Mouse (Mus musculus): ENCODE measurements around the gene Rsc1a1. TPM values are rescaled to one million over a fixed set of nuclear protein-coding genes. Genes with fewer than 3 reads are reported as not detected.

The Rsc1a1 gene
- polyA plus RNA-seq, 1 experiment from 2014 or later: 0.82 TPM

- Histone ChIP-seq H3K4me3 (no peak overlapping the region), H3K4me1 (replicated peaks) (peaks cover under 1% of the 10 kb centered on the region; the same call in 1 of the 2 replicates), H3K4me2 (no peak overlapping the region), H3K9ac (no peak overlapping the region), H3K27ac (ENCODE audit: poor library complexity, severe bottlenecking) (no peak overlapping the region), H3K9me3 (replicated peaks) (no peaks in the 10 kb centered on the region), H3K27me3 (replicated peaks) (no peaks in the 10 kb centered on the region), H3K36me3 (no peaks in the 10 kb centered on the region)
- WGBS: 84% methylated on average over 18 of the region's 18 CpGs
- no peak for ATAC-seq (ENCODE audit: insufficient number of reproducible peaks, low FRiP score)
Measured at GRCm38 (mm10) chr4:141669898-141670712, 15.3 kb downstream of the Rsc1a1 start.

- H3K9me3 ChIP-seq (replicated peaks): no peaks in the 10 kb centered on the region
- no peaks in the 10 kb centered on the region for H3K27me3 ChIP-seq (replicated peaks)
- H3K4me3 ChIP-seq: peak within 1 kb of the TSS; percentile 76
- ATAC-seq (ENCODE audit: insufficient number of reproducible peaks, low FRiP score): peak; percentile 31; the same call in 1 of the 2 replicates
- WGBS: 57% methylated on average over 8 of the region's 8 CpGs
- H3K36me3 ChIP-seq: peaks cover 17% of the 10 kb centered on the region
- H3K27ac ChIP-seq (ENCODE audit: poor library complexity, severe bottlenecking): peak within 1 kb of the TSS; percentile 87
- H3K9ac ChIP-seq: peak within 1 kb of the TSS; percentile 90
- H3K4me1 ChIP-seq (replicated peaks): peaks cover 21% of the 10 kb centered on the region
- peak within 1 kb of the TSS; percentile 94 for H3K4me2 ChIP-seq
Measured at GRCm38 (mm10) chr4:141664799-141665198, 20.6 kb downstream of the Rsc1a1 start, which contains the start of gene Plekhm2. TSS of gene Plekhm2 (minus strand) at chr4:141664899.

GRCm38 (mm10) chr4:141664011-141664745 lies 21.2 kb downstream of the Rsc1a1 start:
- Histone ChIP-seq H3K9me3 (replicated peaks) (no peaks in the 10 kb centered on the region), H3K9ac (peak overlapping the region; percentile 90), H3K27ac (ENCODE audit: poor library complexity, severe bottlenecking) (peak overlapping the region; percentile 87), H3K27me3 (replicated peaks) (no peaks in the 10 kb centered on the region), H3K4me2 (peak overlapping the region; percentile 94), H3K36me3 (peaks cover 21% of the 10 kb centered on the region), H3K4me3 (peak overlapping the region; percentile 76), H3K4me1 (replicated peaks) (peaks cover 21% of the 10 kb centered on the region)
- ATAC-seq (ENCODE audit: insufficient number of reproducible peaks, low FRiP score): peak; percentile 85
- 2% methylated on average over 60 of the region's 60 CpGs for WGBS

- Histone ChIP-seq H3K27me3 (replicated peaks) (no peaks in the 10 kb centered on the region), H3K27ac (ENCODE audit: poor library complexity, severe bottlenecking) (peak overlapping the region; percentile 87), H3K4me2 (peak overlapping the region; percentile 94), H3K4me1 (replicated peaks) (peaks cover 29% of the 10 kb centered on the region), H3K4me3 (peak overlapping the region; percentile 76), H3K36me3 (peaks cover 30% of the 10 kb centered on the region), H3K9ac (peak overlapping the region; percentile 90), H3K9me3 (replicated peaks) (no peaks in the 10 kb centered on the region)
- 4% methylated on average over 47 of the region's 47 CpGs for WGBS
- ATAC-seq (ENCODE audit: insufficient number of reproducible peaks, low FRiP score): peak; percentile 30
Measured at GRCm38 (mm10) chr4:141663122-141663931, 22.1 kb downstream of the Rsc1a1 start.

- H3K27ac ChIP-seq (ENCODE audit: poor library complexity, severe bottlenecking): no peak overlapping the region
Measured at GRCm38 (mm10) chr4:141660884-141661283, 24.5 kb downstream of the Rsc1a1 start.

GRCm38 (mm10) chr4:141659739-141660138 lies 25.7 kb downstream of the Rsc1a1 start:
- ATAC-seq (ENCODE audit: insufficient number of reproducible peaks, low FRiP score): no peak
- H3K9me3 ChIP-seq (replicated peaks): no peaks in the 10 kb centered on the region
- WGBS: 71% methylated on average over 4 of the region's 4 CpGs
- peaks cover 46% of the 10 kb centered on the region for H3K4me1 ChIP-seq (replicated peaks)
- no peaks in the 10 kb centered on the region for H3K27me3 ChIP-seq (replicated peaks)
- no peak overlapping the region for H3K4me2 ChIP-seq
- no peak overlapping the region for H3K9ac ChIP-seq
- no peak overlapping the region for H3K27ac ChIP-seq (ENCODE audit: poor library complexity, severe bottlenecking)
- no peak overlapping the region for H3K4me3 ChIP-seq
- peaks cover 38% of the 10 kb centered on the region for H3K36me3 ChIP-seq

More at GRCm38 (mm10) chr4:141660884-141661283, 24.5 kb downstream of the Rsc1a1 start:
- 87% methylated on average over 11 of the region's 11 CpGs for WGBS
- Histone ChIP-seq H3K36me3 (peaks cover 38% of the 10 kb centered on the region), H3K4me1 (replicated peaks) (peaks cover 47% of the 10 kb centered on the region), H3K4me2 (no peak overlapping the region), H3K9me3 (replicated peaks) (no peaks in the 10 kb centered on the region), H3K27me3 (replicated peaks) (no peaks in the 10 kb centered on the region), H3K9ac (no peak overlapping the region; the same call in 1 of the 2 replicates), H3K4me3 (no peak overlapping the region)
- ATAC-seq (ENCODE audit: insufficient number of reproducible peaks, low FRiP score): no peak

GRCm38 (mm10) chr4:141658846-141659484 lies 26.4 kb downstream of the Rsc1a1 start:
- Histone ChIP-seq H3K4me1 (replicated peaks) (peaks cover 47% of the 10 kb centered on the region), H3K4me2 (no peak overlapping the region), H3K27ac (ENCODE audit: poor library complexity, severe bottlenecking) (no peak overlapping the region), H3K9ac (no peak overlapping the region; the same call in 1 of the 2 replicates), H3K9me3 (replicated peaks) (no peaks in the 10 kb centered on the region), H3K4me3 (no peak overlapping the region), H3K27me3 (replicated peaks) (no peaks in the 10 kb centered on the region), H3K36me3 (peaks cover 42% of the 10 kb centered on the region)
- no peak for ATAC-seq (ENCODE audit: insufficient number of reproducible peaks, low FRiP score)
- WGBS: 89% methylated on average over 6 of the region's 6 CpGs

- Histone ChIP-seq H3K9me3 (replicated peaks) (no peaks in the 10 kb centered on the region), H3K4me2 (no peak overlapping the region), H3K36me3 (peaks cover 53% of the 10 kb centered on the region), H3K9ac (no peak overlapping the region), H3K4me3 (no peak overlapping the region), H3K4me1 (replicated peaks) (peaks cover 42% of the 10 kb centered on the region), H3K27ac (ENCODE audit: poor library complexity, severe bottlenecking) (peak overlapping the region; percentile 16; the same call in 1 of the 2 replicates), H3K27me3 (replicated peaks) (no peaks in the 10 kb centered on the region)
- 74% methylated on average over 8 of the region's 8 CpGs for WGBS
- no peak for ATAC-seq (ENCODE audit: insufficient number of reproducible peaks, low FRiP score)
Measured at GRCm38 (mm10) chr4:141656932-141657331, 28.5 kb downstream of the Rsc1a1 start.

- Histone ChIP-seq H3K4me1 (replicated peaks) (peaks cover 51% of the 10 kb centered on the region), H3K36me3 (peaks cover 53% of the 10 kb centered on the region), H3K4me3 (no peak overlapping the region)
Measured at GRCm38 (mm10) chr4:141655908-141656608, 29.3 kb downstream of the Rsc1a1 start.

GRCm38 (mm10) chr4:141654509-141654908 lies 30.9 kb downstream of the Rsc1a1 start:
- Histone ChIP-seq H3K36me3 (peaks cover 42% of the 10 kb centered on the region), H3K27me3 (replicated peaks) (no peaks in the 10 kb centered on the region), H3K4me3 (no peak overlapping the region), H3K27ac (ENCODE audit: poor library complexity, severe bottlenecking) (no peak overlapping the region), H3K9me3 (replicated peaks) (no peaks in the 10 kb centered on the region), H3K9ac (no peak overlapping the region), H3K4me2 (no peak overlapping the region), H3K4me1 (replicated peaks) (peaks cover 59% of the 10 kb centered on the region)
- ATAC-seq (ENCODE audit: insufficient number of reproducible peaks, low FRiP score): no peak
- WGBS: 79% methylated on average over 6 of the region's 6 CpGs

More at GRCm38 (mm10) chr4:141655908-141656608, 29.3 kb downstream of the Rsc1a1 start:
- Histone ChIP-seq H3K27ac (ENCODE audit: poor library complexity, severe bottlenecking) (peak overlapping the region; percentile 34; the same call in 1 of the 2 replicates), H3K9ac (no peak overlapping the region), H3K27me3 (replicated peaks) (no peaks in the 10 kb centered on the region), H3K9me3 (replicated peaks) (no peaks in the 10 kb centered on the region), H3K4me2 (no peak overlapping the region)
- WGBS: 66% methylated on average over 12 of the region's 12 CpGs
- no peak for ATAC-seq (ENCODE audit: insufficient number of reproducible peaks, low FRiP score)

All from heart, embryonic 12.5 days (tissue).